Mouse (Mus musculus) spleen, adult 12 weeks (tissue): Measurements from ENCODE around the gene Tlr5.

Source experiments
- DNase-seq: peaks from one replicate; pipeline ENCODE4 v3.0.0; 2022; ENCODE audit warnings: low spot score

The Tlr5 gene

GRCm38 (mm10) chr1:182990092-182990762 lies 35.6 kb downstream of the Tlr5 start:
- DNase-seq = no peak

GRCm38 (mm10) chr1:182991002-182991778 lies 36.6 kb downstream of the Tlr5 start:
- DNase-seq = peak; percentile 26
